Mouse (Mus musculus) midbrain, embryonic 13.5 days (tissue): ENCODE results near the gene Macf1. TPM values are rescaled to one million over a fixed set of nuclear protein-coding genes. Genes with fewer than 3 reads are reported as not detected.

ENCODE experiments used
- ATAC-seq: fragments of 200-750 bp; cut with Nextera tagmentation; 2 replicates; pipeline ENCODE4 v1.8.0; 2017; ENCODE audit warnings: mild to moderate bottlenecking, moderate TSS enrichment, moderate library complexity
- H3K27ac ChIP-seq: fragments of 300-500 bp; sonication (generic); 2 replicates; pipeline ENCODE4 v1.5.1; 2015; ENCODE audit warnings: inconsistent platforms, mild to moderate bottlenecking, moderate library complexity
- H3K27me3 ChIP-seq: fragments of 300-500 bp; sonication (generic); 2 replicates; pipeline ENCODE4 v1.6.1; 2015; ENCODE audit warnings: mild to moderate bottlenecking, inconsistent platforms
- H3K36me3 ChIP-seq: fragments of 300-500 bp; sonication (generic); 2 replicates; pipeline ENCODE4 v1.6.1; 2015; ENCODE audit warnings: mild to moderate bottlenecking, inconsistent platforms
- H3K4me1 ChIP-seq: fragments of 300-500 bp; sonication (generic); replicated peaks from 2 replicates; pipeline ENCODE4 v1.6.1; 2015; ENCODE audit warnings: inconsistent platforms
- H3K4me2 ChIP-seq: fragments of 300-500 bp; sonication (generic); replicated peaks from 2 replicates; pipeline ENCODE4 v1.6.1; 2015; ENCODE audit warnings: moderate library complexity, mild to moderate bottlenecking, inconsistent platforms
- H3K4me3 ChIP-seq: fragments of 300-500 bp; sonication (generic); replicated peaks from 2 replicates; pipeline ENCODE4 v1.5.1; 2015; ENCODE audit warnings: mild to moderate bottlenecking, inconsistent platforms
- H3K9ac ChIP-seq: fragments of 300-500 bp; sonication (generic); replicated peaks from 2 replicates; pipeline ENCODE4 v1.6.1; 2015; ENCODE audit warnings: mild to moderate bottlenecking, inconsistent platforms
- H3K9me3 ChIP-seq: fragments of 300-500 bp; sonication (generic); 2 replicates; pipeline ENCODE4 v1.6.1; 2016; ENCODE audit warnings: mild to moderate bottlenecking, inconsistent platforms
- WGBS: fragments of 180-500 bp; shearing (Covaris S2); methylation state at CpG from one replicate; pipeline ENCODE4 v1.1.7; 2015; 5-methylcytosine and 5-hydroxymethylcytosine counted together
- polyA plus RNA-seq: library from polyadenylated mRNA; unstranded; fragments of >200 nt; fragmentation: Nextera tagmentation; extraction: Ambion mirVana; gene quantifications from 2 replicates; pipeline ENCODE4 v1.2.1, GENCODE M21; 2015

Gene Macf1
- 74.9 and 75.4 TPM in 2 replicates for polyA plus RNA-seq

- Histone ChIP-seq H3K36me3 (peaks cover 36% of the 10 kb centered on the region), H3K27me3 (peaks cover 4% of the 10 kb centered on the region; the same call in 1 of the 2 replicates), H3K9me3 (no peaks in the 10 kb centered on the region), H3K4me2 (peak within 1 kb of the TSS; percentile 91), H3K4me1 (peaks cover 43% of the 10 kb centered on the region), H3K27ac (no peak within 1 kb of the TSS), H3K9ac (peak within 1 kb of the TSS; percentile 97), H3K4me3 (peak within 1 kb of the TSS; percentile 90)
- 92% methylated on average over 3 of the region's 3 CpGs for WGBS
- ATAC-seq: no peak
Observed at GRCm38 (mm10) chr4:123684260-123684659, at the start of gene Macf1. Gene Macf1 (minus strand): TSS chr4:123684360.

DNA sequence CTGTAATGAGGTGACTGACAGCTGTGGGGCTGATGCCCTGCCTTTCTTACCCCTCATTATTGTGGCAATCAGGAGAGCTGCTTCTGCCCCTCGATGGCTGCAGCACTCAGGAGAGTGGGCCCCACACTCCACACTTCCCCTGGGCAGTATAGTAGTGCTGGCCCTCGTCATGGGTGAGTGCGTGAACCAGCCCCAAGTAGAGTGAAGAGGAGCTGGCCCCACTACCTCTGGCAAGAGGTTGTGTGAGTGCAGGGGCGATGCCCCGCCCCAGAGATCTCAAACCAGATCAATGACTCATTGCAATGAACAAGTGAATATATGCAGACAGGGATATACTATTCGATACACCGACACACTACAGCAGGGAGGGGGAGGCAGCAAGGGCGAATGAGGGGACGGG lies 49.4 kb upstream of the Macf1 start:
- no peak overlapping the region for H3K9ac ChIP-seq
- 96% methylated on average over 9 of the region's 9 CpGs for WGBS
- no peak overlapping the region for H3K4me2 ChIP-seq
- ATAC-seq: no peak
- H3K36me3 ChIP-seq: peaks cover 44% of the 10 kb centered on the region
- no peak overlapping the region for H3K27ac ChIP-seq
- no peaks in the 10 kb centered on the region for H3K4me1 ChIP-seq
- no peaks in the 10 kb centered on the region for H3K27me3 ChIP-seq
- no peak overlapping the region for H3K4me3 ChIP-seq
- H3K9me3 ChIP-seq: no peaks in the 10 kb centered on the region

DNA sequence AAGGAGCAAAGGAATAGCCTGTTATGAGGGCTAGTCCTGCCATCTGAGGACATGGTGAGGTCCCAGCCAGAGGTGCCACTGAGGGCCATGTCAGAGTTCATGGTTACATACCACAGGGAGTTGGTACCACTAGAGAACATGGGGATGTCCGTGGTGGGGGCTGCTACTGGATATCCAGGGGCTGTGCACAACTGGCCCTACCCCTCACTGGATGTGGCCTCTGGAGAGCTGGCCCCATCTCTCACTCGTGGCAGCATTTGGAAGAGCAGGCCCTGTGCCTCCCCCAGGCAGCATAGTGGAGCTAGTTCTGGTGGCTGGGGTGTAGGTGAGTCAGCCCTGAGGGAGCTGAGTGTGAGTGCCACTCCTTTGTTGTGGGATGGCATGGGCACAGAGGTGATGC lies 48.8 kb upstream of the Macf1 start:
- ATAC-seq: peak; percentile 40
- H3K36me3 ChIP-seq: peaks cover 38% of the 10 kb centered on the region
- H3K27ac ChIP-seq: no peak overlapping the region
- H3K4me1 ChIP-seq: no peaks in the 10 kb centered on the region
- H3K9ac ChIP-seq: no peak overlapping the region
- no peaks in the 10 kb centered on the region for H3K9me3 ChIP-seq
- no peak overlapping the region for H3K4me3 ChIP-seq
- H3K4me2 ChIP-seq: no peak overlapping the region
- 93% methylated on average over 2 of the region's 2 CpGs for WGBS
- no peaks in the 10 kb centered on the region for H3K27me3 ChIP-seq

DNA sequence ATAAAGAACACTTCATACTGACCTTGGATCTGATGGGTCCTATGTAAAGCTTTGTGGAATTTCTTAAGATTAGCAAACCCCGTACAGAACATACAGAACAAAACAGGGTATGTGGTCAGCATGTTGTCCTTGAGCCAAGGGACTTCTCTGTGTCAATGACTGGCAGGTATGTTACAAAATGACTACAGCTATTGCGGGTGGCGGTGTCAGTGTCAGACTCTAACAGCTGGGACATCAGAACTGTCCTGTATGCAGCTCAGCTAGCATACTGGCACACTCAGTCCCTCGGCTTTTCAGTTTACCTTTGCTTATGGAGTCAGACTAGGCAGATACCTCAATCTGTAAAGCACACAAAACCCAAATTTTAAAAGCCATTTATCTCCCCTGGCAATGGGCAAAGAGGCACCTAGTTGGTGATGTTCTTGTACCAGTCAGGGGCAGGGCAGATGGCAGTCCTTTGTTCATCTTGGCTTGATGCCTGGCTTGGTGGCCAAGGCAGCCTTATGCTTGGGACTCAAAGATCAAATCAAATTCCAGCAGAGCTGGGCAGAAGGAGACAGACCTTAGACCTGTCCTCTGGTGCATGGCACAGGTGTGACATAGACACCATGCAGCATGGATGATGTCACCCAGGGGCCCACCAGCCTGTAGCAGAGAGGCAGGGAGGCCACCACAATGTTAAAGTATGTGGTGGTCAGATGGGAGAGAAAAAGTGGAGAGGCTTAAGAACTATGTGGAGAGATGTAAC lies 48.2 kb upstream of the Macf1 start:
- H3K27ac ChIP-seq: no peak overlapping the region
- H3K4me1 ChIP-seq: no peaks in the 10 kb centered on the region
- H3K4me2 ChIP-seq: no peak overlapping the region
- 96% methylated on average over 4 of the region's 4 CpGs for WGBS
- H3K9me3 ChIP-seq: no peaks in the 10 kb centered on the region
- no peaks in the 10 kb centered on the region for H3K27me3 ChIP-seq
- no peak overlapping the region for H3K9ac ChIP-seq
- no peak for ATAC-seq
- H3K4me3 ChIP-seq: no peak overlapping the region
- H3K36me3 ChIP-seq: peaks cover 33% of the 10 kb centered on the region

DNA sequence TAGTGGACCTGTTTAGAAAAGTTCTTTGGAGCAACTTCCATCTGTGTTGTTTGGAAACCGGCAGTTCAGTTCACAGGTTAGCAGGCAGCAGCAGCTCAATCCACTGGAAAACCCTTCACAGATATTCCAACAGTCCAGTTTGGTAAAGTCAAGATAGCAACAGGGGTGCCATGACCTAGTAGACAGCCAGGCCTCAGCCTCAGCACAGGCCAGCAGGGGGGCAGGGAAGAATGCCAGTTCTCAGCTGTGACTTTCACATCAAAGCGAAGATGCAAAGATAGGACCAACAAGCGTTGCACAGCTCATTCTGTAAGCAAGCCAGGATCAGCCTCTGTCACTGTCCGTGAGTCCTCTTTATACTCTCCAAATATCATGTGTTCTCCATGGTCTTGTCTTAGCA lies 37.6 kb upstream of the Macf1 start:
- no peak overlapping the region for H3K4me3 ChIP-seq
- 88% methylated on average over 4 of the region's 4 CpGs for WGBS
- H3K4me2 ChIP-seq: no peak overlapping the region
- ATAC-seq: no peak
- peaks cover 11% of the 10 kb centered on the region for H3K4me1 ChIP-seq
- H3K27ac ChIP-seq: no peak overlapping the region
- H3K9ac ChIP-seq: no peak overlapping the region
- no peaks in the 10 kb centered on the region for H3K36me3 ChIP-seq
- H3K9me3 ChIP-seq: no peaks in the 10 kb centered on the region
- H3K27me3 ChIP-seq: no peaks in the 10 kb centered on the region

DNA sequence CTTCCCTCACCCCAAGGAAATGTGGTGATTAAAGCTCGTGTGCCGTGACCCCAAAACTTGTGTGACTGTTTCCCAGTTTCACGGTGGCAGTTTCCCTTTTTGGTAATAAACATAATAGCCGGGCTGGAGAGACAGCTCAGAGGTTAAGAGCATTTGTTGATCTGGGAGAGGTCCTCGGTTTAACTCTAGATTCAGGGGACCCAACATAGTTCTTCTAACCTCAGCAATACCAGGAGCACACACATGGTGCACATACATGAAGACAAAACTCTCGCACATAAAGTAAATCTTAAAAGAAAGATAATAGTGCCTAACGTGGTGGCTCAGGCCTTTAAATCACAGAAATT lies 34.2 kb upstream of the Macf1 start:
- Histone ChIP-seq H3K27me3 (no peaks in the 10 kb centered on the region), H3K9ac (peak overlapping the region; percentile 37), H3K4me2 (peak overlapping the region; percentile 82), H3K9me3 (no peaks in the 10 kb centered on the region), H3K27ac (no peak overlapping the region), H3K4me3 (peak overlapping the region; percentile 70), H3K36me3 (peaks cover 20% of the 10 kb centered on the region), H3K4me1 (peaks cover 15% of the 10 kb centered on the region)
- WGBS: 31% methylated on average over 7 of the region's 7 CpGs
- peak; percentile 52; the same call in 1 of the 2 replicates for ATAC-seq

DNA sequence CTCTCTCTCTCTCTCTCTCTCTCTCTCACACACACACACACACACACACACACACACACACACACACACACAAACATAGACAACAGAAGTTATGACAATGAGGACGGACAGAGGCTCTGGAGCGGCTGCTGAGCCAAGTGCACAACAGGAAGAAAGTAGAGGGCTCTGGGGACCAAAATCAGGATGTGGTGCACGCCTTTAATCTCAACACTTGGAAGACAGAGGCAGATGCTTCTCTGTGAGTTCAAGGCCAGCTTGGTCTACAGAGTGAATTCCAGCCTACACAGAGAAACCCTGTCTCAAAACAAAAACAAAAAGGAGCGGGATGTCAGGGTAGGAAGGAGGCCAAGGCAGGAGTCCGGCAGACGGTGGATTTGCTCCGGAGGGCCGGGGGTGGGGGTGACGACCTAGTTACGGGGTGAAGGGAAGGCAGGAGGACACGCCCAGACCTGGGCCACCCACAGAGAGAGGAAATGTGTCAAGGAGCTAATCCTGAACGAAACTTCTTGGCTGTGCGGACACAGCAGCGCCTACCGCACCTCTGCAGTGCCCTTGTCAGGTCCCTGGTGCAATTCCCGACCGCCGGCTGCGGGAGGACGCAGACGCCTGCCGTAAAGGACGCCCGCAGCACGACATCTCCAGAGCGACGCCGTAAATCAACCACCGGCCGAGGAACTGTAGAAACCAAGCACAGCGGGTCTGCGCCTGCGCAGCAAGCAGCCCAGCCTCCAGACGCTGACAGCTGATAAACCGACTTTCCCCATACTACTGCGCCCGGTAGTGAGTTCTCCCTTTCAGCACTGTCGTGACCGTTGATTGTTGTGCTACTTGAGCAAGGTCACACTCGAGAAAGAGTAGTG lies 33.6 kb upstream of the Macf1 start, which contains the start of gene Ndufs5:
Gene Ndufs5, minus strand, starts transcription at position 629 of the 860 bp plus-strand sequence.
- Histone ChIP-seq H3K36me3 (peaks cover 22% of the 10 kb centered on the region), H3K4me2 (peak within 1 kb of the TSS; percentile 82), H3K27me3 (no peaks in the 10 kb centered on the region), H3K4me1 (peaks cover 15% of the 10 kb centered on the region), H3K4me3 (peak within 1 kb of the TSS; percentile 70), H3K9me3 (no peaks in the 10 kb centered on the region), H3K27ac (peak within 1 kb of the TSS; percentile 61; the same call in 1 of the 2 replicates), H3K9ac (peak within 1 kb of the TSS; percentile 87)
- WGBS: under 1% methylated on average over 40 of the region's 40 CpGs
- peak; percentile 97 for ATAC-seq

GRCm38 (mm10) chr4:123712431-123712830 lies 28.3 kb upstream of the Macf1 start:
- peaks cover 38% of the 10 kb centered on the region for H3K36me3 ChIP-seq
- no peak overlapping the region for H3K27ac ChIP-seq
- WGBS: 98% methylated on average over 2 of the region's 3 CpGs
- H3K4me3 ChIP-seq: no peak overlapping the region
- peaks cover 9% of the 10 kb centered on the region for H3K4me1 ChIP-seq
- ATAC-seq: no peak
- H3K9me3 ChIP-seq: no peaks in the 10 kb centered on the region
- H3K27me3 ChIP-seq: no peaks in the 10 kb centered on the region
- no peak overlapping the region for H3K4me2 ChIP-seq
- H3K9ac ChIP-seq: no peak overlapping the region

DNA sequence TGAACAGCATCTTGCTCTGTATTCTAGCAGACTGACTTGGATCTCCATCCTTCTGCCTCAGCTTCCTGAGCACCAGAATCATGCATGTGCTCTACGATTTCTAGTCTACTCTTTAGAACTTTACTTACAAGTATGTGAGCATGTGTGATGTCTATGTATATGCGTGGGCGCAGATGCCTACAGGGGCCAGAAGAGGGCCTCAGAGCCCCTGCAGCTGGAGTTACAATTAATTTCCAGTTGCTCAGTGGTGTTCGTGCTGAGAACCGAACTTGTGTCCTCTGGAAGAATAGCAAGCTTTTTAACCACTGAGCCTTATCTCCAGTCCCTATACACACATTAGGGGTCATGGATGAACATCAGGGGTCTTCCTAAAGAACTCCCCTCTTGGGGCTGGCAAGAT lies 23.2 kb upstream of the Macf1 start:
- Histone ChIP-seq H3K4me1 (no peaks in the 10 kb centered on the region), H3K27me3 (no peaks in the 10 kb centered on the region), H3K9me3 (no peaks in the 10 kb centered on the region), H3K36me3 (peaks cover 13% of the 10 kb centered on the region), H3K27ac (no peak overlapping the region), H3K4me3 (no peak overlapping the region), H3K9ac (no peak overlapping the region), H3K4me2 (no peak overlapping the region)
- 94% methylated on average over 5 of the region's 5 CpGs for WGBS
- no peak for ATAC-seq

- no peak overlapping the region for H3K4me3 ChIP-seq
- no peak for ATAC-seq
- H3K4me1 ChIP-seq: no peaks in the 10 kb centered on the region
Observed at GRCm38 (mm10) chr4:123705340-123705739, 21.2 kb upstream of the Macf1 start.

GRCm38 (mm10) chr4:123693384-123693783 lies 9.2 kb upstream of the Macf1 start:
- no peak for ATAC-seq
- no peaks in the 10 kb centered on the region for H3K9me3 ChIP-seq
- H3K4me1 ChIP-seq: no peaks in the 10 kb centered on the region
- H3K27me3 ChIP-seq: no peaks in the 10 kb centered on the region
- no peak overlapping the region for H3K27ac ChIP-seq
- no peaks in the 10 kb centered on the region for H3K36me3 ChIP-seq
- H3K9ac ChIP-seq: no peak overlapping the region
- H3K4me2 ChIP-seq: no peak overlapping the region
- WGBS: 86% methylated on average over 12 of the region's 12 CpGs
- no peak overlapping the region for H3K4me3 ChIP-seq

More at GRCm38 (mm10) chr4:123705340-123705739, 21.2 kb upstream of the Macf1 start:
- H3K4me2 ChIP-seq: no peak overlapping the region
- no peak overlapping the region for H3K9ac ChIP-seq
- no peaks in the 10 kb centered on the region for H3K9me3 ChIP-seq
- no peaks in the 10 kb centered on the region for H3K36me3 ChIP-seq
- 93% methylated on average over 2 of the region's 2 CpGs for WGBS
- no peak overlapping the region for H3K27ac ChIP-seq
- H3K27me3 ChIP-seq: no peaks in the 10 kb centered on the region

- H3K4me3 ChIP-seq: no peak overlapping the region
- peaks cover 3% of the 10 kb centered on the region; the same call in 1 of the 2 replicates for H3K4me1 ChIP-seq
- ATAC-seq: no peak
- H3K36me3 ChIP-seq: no peaks in the 10 kb centered on the region
- no peak overlapping the region for H3K27ac ChIP-seq
- no peaks in the 10 kb centered on the region for H3K27me3 ChIP-seq
- WGBS: 83% methylated on average over 3 of the region's 3 CpGs
- no peak overlapping the region for H3K9ac ChIP-seq
- H3K4me2 ChIP-seq: no peak overlapping the region
- no peaks in the 10 kb centered on the region for H3K9me3 ChIP-seq
Observed at GRCm38 (mm10) chr4:123692071-123692470, 7.9 kb upstream of the Macf1 start.
